Mouse (Mus musculus): ENCODE data around the gene Cstad.

GRCm38 (mm10) chr2:30653046-30653445, 58.2 kb downstream of the Cstad start:
- no peak for TF ChIP-seq EP300 (IDR thresholded peaks at IDR 0.05; ENCODE audit: low read depth)
- TF ChIP-seq CTCF (IDR thresholded peaks at IDR 0.05; ENCODE audit: low read depth), result no peak

Measured in liver, embryonic 14.5 days (tissue).